Mouse (Mus musculus): ENCODE measurements around the gene Cyp2f2. TPM values are rescaled to one million over a fixed set of nuclear protein-coding genes. Genes with fewer than 3 reads are reported as not detected.
A peak's percentile ranks its signal among the peaks of the same experiment; 100 is the strongest.

Gene Cyp2f2
- total and polyA plus RNA-seq, 3 experiments: 2.1 to 993 (median 752) TPM

GRCm38 (mm10) chr7:27153205-27153764, 33.6 kb downstream of the Cyp2f2 start, which contains the start of gene Cyp2t4:
Gene Cyp2t4, plus strand, starts transcription at chr7:27153714.
- no peak for DNase-seq

GRCm38 (mm10) chr7:27156005-27156404, 36.3 kb downstream of the Cyp2f2 start:
- no peak for DNase-seq

GRCm38 (mm10) chr7:27158171-27158570, 38.5 kb downstream of the Cyp2f2 start:
- no peak for DNase-seq

GRCm38 (mm10) chr7:27159256-27159655, 39.5 kb downstream of the Cyp2f2 start:
- no peak for DNase-seq

- peak; percentile 87 for DNase-seq
These were observed 40.2 kb downstream of the Cyp2f2 start for GRCm38 (mm10) chr7:27159882-27160281.

- DNase-seq: no peak
These were observed 41.2 kb downstream of the Cyp2f2 start for GRCm38 (mm10) chr7:27160921-27161320.

- DNase-seq: peak; percentile 76
These were observed 42.0 kb downstream of the Cyp2f2 start for GRCm38 (mm10) chr7:27161744-27162143.

GRCm38 (mm10) chr7:27162780-27163449, 43.2 kb downstream of the Cyp2f2 start:
- DNase-seq: peak; percentile 62

GRCm38 (mm10) chr7:27163450-27163805, 43.7 kb downstream of the Cyp2f2 start:
- no peak for DNase-seq

GRCm38 (mm10) chr7:27164112-27164947, 44.6 kb downstream of the Cyp2f2 start:
- peak; percentile 77 for DNase-seq

GRCm38 (mm10) chr7:27165007-27165655, 45.4 kb downstream of the Cyp2f2 start:
- DNase-seq: peak; percentile 94

GRCm38 (mm10) chr7:27165696-27166095, 46.0 kb downstream of the Cyp2f2 start:
- DNase-seq: no peak

- DNase-seq: peak; percentile 97
These were observed 46.5 kb downstream of the Cyp2f2 start for GRCm38 (mm10) chr7:27166229-27166613.

- peak; percentile 97 for DNase-seq
These were observed 47.1 kb downstream of the Cyp2f2 start, which contains the start of gene Egln2 for GRCm38 (mm10) chr7:27166614-27167474. Gene Egln2, minus strand, starts transcription at chr7:27166802.

GRCm38 (mm10) chr7:27167475-27168094, 47.9 kb downstream of the Cyp2f2 start:
- no peak for DNase-seq

- DNase-seq: no peak
These were observed 48.7 kb downstream of the Cyp2f2 start for GRCm38 (mm10) chr7:27168371-27168770.

- DNase-seq: no peak
These were observed 51.3 kb downstream of the Cyp2f2 start for GRCm38 (mm10) chr7:27170981-27171380.

- no peak for DNase-seq
These were observed 54.8 kb downstream of the Cyp2f2 start for GRCm38 (mm10) chr7:27174496-27174895.

GRCm38 (mm10) chr7:27174896-27175295, 55.2 kb downstream of the Cyp2f2 start:
- no peak for DNase-seq

- DNase-seq: no peak
These were observed 58.2 kb downstream of the Cyp2f2 start for GRCm38 (mm10) chr7:27177942-27178323.

Data from adrenal gland, adult 2 months (tissue).